Mouse (Mus musculus) erythroblast, embryonic 14.5 days (primary cell): ENCODE results near the gene Cd200r3.

Experiments
- GATA1 ChIP-seq: IDR thresholded peaks from 2 replicates; pipeline ENCODE4 v1.6.1; 2012; ENCODE audit warnings: low read length, inconsistent platforms, mixed read lengths
- TAL1 ChIP-seq: IDR thresholded peaks from 3 replicates; pipeline ENCODE4 v1.6.1; 2012; ENCODE audit warnings: low read length, inconsistent platforms, mixed read lengths

- TF ChIP-seq GATA1 (no peak), TAL1 (no peak)
These were observed 35.9 kb downstream of the Cd200r3 start for GRCm38 (mm10) chr16:44979355-44979896.
